Mouse (Mus musculus): ENCODE measurements around the gene Kif19a. TPM values are rescaled to one million over a fixed set of nuclear protein-coding genes. Genes with fewer than 3 reads are reported as not detected.
A peak's percentile ranks its signal among the peaks of the same experiment; 100 is the strongest.

The Kif19a gene
- polyA plus RNA-seq, 1 experiment from 2014 or later: 1.2 TPM

DNA sequence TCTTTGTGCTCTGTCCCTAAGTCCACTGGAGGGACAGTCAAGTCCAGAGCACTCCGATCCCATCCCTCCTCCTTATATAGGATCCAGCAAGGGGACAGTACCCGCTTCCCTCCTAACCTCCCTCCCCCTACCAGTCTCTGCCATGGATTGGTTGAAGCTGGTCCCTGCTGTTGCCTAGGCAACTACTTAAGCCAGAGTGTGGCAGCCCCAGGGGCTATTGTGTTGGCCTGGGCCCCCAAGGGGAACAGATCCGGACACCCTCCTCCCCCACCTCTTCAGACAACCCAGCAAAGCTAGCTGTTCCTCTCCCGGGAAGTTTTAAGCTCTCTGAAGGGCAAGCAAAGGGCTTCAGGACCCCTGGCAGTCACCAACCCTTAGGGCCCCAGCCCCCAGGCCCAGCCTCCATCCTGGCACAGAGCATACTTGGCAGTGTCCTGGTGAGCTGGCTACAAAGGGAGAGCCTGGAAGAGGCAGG, 30.7 kb downstream of the Kif19a start, which contains the start of gene Btbd17:
TSS of gene Btbd17 (minus strand) at position 98 of the 475 bp plus-strand sequence.
- Histone ChIP-seq H3K27me3 (peaks cover 20% of the 10 kb centered on the region), H3K4me2 (peak within 1 kb of the TSS; percentile 91), H3K36me3 (no peaks in the 10 kb centered on the region), H3K4me3 (peak within 1 kb of the TSS; percentile 38), H3K4me1 (replicated peaks) (peaks cover 62% of the 10 kb centered on the region), H3K9me3 (no peaks in the 10 kb centered on the region), H3K9ac (peak within 1 kb of the TSS; percentile 56), H3K27ac (peak within 1 kb of the TSS; percentile 98)
- 0% methylated on average over 4 of the region's 4 CpGs for WGBS
- ATAC-seq (ENCODE audit: low FRiP score): peak; percentile 83

DNA sequence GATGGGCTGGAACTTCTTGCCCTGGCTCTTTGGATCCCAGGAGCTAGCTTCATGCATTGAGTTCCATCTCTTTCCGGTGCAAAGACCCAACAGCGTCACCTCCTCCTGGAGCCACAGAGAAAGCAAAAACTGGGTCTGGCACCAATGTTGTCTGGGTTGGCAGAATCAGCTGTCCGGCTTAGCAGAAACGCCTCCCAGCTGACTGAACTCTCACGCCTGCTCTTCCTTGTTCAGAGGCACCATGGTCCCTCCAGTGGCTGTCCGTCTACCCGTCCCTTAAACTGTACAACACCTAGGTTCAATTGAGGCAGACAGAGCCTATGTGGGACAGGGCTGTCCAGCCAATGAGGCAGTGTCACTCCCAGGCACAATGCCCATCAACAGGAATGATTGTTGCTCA, 32.0 kb downstream of the Kif19a start:
- no peak overlapping the region for H3K4me2 ChIP-seq
- no peaks in the 10 kb centered on the region for H3K9me3 ChIP-seq
- WGBS: 88% methylated on average over 7 of the region's 7 CpGs
- peaks cover 12% of the 10 kb centered on the region; the same call in 1 of the 2 replicates for H3K27me3 ChIP-seq
- peak overlapping the region; percentile 98 for H3K27ac ChIP-seq
- H3K36me3 ChIP-seq: no peaks in the 10 kb centered on the region
- H3K4me3 ChIP-seq: no peak overlapping the region
- ATAC-seq (ENCODE audit: low FRiP score): no peak
- no peak overlapping the region for H3K9ac ChIP-seq
- H3K4me1 ChIP-seq (replicated peaks): peaks cover 51% of the 10 kb centered on the region

DNA sequence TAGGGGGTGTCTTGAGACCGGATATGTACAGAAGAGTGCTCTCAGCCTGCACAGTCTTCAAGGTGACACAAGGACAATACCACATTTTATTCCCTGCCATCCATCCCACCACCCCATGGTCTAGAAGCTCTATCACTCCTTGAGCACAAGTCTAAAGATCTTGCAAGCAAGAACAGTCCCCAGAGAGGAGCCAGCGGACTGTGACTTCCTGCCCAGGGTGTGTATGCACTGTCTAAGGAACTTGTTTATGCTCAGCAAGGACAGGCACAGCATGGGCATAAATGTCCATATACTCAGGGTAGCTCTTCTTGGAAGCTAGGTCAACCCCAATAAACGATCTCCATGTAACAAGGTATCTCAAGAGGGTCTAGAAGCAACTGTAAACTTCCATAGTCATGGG, 32.8 kb downstream of the Kif19a start:
- H3K4me2 ChIP-seq: no peak overlapping the region
- H3K27me3 ChIP-seq: peaks cover 4% of the 10 kb centered on the region; the same call in 1 of the 2 replicates
- WGBS: 90% methylated on average over 3 of the region's 3 CpGs
- peaks cover 50% of the 10 kb centered on the region for H3K4me1 ChIP-seq (replicated peaks)
- H3K27ac ChIP-seq: no peak overlapping the region
- H3K4me3 ChIP-seq: no peak overlapping the region
- H3K9ac ChIP-seq: no peak overlapping the region
- no peak for ATAC-seq (ENCODE audit: low FRiP score)
- no peaks in the 10 kb centered on the region for H3K9me3 ChIP-seq
- H3K36me3 ChIP-seq: no peaks in the 10 kb centered on the region

DNA sequence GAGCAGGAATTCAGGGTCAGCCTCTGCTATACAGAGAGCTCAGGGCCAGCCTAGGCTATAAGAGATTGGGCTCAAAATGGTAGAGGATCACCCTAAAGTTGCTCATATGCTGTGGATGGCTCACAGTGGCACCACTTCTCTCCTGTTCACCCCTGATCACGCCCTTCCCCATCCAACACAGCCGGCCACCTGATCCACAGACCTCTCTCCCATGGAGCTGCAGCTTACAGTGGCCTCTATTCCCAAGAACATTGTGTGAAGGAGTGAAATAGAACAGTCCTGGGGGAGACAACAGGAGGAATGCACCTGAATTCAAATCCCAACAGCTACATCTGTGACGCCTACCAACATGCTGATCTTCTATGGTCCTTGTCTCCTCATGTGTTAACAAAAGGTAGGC, 33.4 kb downstream of the Kif19a start, which contains the start of gene Gpr142:
TSS of gene Gpr142 (plus strand) at position 301 of the 400 bp plus-strand sequence.
- Histone ChIP-seq H3K4me1 (replicated peaks) (peaks cover 49% of the 10 kb centered on the region), H3K4me3 (no peak within 1 kb of the TSS), H3K27me3 (no peaks in the 10 kb centered on the region), H3K4me2 (no peak within 1 kb of the TSS), H3K27ac (no peak within 1 kb of the TSS), H3K9ac (no peak within 1 kb of the TSS), H3K9me3 (no peaks in the 10 kb centered on the region), H3K36me3 (no peaks in the 10 kb centered on the region)
- WGBS: 97% methylated on average over 3 of the region's 3 CpGs
- no peak for ATAC-seq (ENCODE audit: low FRiP score)

DNA sequence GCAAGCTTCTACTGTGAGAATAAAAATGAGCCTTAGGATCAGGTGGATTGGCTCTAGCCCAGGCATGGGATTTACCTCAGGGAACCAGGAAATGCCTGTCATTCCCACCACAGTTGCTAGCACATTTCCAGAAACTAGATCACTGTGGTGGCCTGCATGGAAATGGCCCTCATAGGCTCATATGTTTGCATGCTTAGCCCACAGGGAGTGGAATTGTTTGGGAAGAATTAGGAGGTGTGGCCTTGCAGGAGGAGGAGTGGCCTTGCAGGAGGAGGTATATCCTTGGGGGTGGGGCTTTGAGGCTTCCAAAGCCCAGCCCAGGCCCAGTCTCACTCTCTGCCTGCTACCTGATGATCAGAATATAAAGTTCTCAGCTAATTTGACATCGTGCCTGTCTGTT, 36.7 kb downstream of the Kif19a start:
- Histone ChIP-seq H3K4me1 (replicated peaks) (peaks cover 34% of the 10 kb centered on the region), H3K27me3 (no peaks in the 10 kb centered on the region), H3K4me3 (no peak overlapping the region), H3K4me2 (no peak overlapping the region), H3K9me3 (no peaks in the 10 kb centered on the region), H3K9ac (no peak overlapping the region), H3K36me3 (no peaks in the 10 kb centered on the region), H3K27ac (no peak overlapping the region)
- no peak for ATAC-seq (ENCODE audit: low FRiP score)
- WGBS: 100% methylated on average over 1 of the region's 1 CpGs

DNA sequence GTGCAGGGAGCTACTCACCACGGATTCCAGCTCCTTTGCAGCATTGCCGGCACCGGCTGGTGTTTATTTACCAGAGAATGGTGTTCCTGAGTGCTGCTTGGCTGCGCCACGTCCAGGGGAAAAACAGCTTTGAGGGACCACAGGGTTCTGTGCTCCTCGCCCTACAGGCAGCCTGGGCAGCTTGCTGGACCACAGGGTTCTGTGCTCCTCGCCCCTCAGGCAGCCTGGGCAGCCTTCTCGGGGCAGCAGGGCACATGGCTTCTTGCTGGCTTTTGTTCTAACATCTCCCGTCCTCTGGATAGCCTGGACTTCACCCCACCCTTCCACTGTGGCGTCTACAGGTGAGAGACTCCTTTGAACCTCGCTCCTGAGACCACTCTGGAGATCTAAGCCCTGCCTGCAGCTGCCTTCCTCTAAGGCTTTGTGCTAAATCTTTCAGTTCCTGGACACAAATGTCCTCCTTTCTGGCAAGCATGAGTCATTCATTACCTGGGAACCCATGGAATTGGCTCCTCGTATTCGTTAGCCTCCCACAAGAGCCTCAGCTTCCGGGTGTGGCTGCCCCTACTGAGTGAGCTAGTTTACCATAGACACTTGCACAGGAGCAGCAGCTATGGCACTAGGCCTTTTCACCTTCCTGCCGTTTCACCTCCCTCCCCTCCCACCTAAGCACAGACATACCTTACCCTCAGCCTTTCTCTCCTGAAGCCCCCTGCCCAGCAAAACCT, 37.5 kb downstream of the Kif19a start:
- Histone ChIP-seq H3K4me3 (no peak overlapping the region), H3K27me3 (no peaks in the 10 kb centered on the region), H3K27ac (no peak overlapping the region), H3K36me3 (no peaks in the 10 kb centered on the region), H3K9me3 (no peaks in the 10 kb centered on the region), H3K9ac (peak overlapping the region; percentile 39; the same call in 1 of the 2 replicates), H3K4me2 (no peak overlapping the region), H3K4me1 (replicated peaks) (peaks cover 39% of the 10 kb centered on the region)
- 66% methylated on average over 15 of the region's 15 CpGs for WGBS
- ATAC-seq (ENCODE audit: low FRiP score): no peak

DNA sequence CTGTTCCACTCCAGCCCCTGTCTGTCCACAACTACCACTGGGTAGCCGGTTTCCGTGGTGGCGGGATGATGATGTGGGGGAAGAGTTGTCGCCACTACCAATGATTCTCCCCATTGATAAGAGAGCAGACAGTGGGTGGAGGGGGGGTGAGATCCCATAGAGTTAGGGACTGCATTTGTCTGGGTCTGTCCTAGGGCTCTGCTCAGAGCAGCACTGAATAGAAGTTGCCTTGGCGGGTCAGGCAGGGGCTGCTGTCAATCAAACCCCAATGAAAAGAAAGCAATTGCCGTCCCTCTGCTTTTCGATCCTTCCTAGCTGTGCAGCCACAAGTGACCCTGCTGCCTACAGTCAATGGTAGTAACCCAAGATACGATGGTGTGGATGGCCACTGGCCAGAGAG, 38.8 kb downstream of the Kif19a start:
- Histone ChIP-seq H3K27me3 (no peaks in the 10 kb centered on the region), H3K4me3 (no peak overlapping the region), H3K4me2 (no peak overlapping the region), H3K36me3 (no peaks in the 10 kb centered on the region), H3K4me1 (replicated peaks) (peaks cover 46% of the 10 kb centered on the region), H3K9ac (no peak overlapping the region), H3K9me3 (no peaks in the 10 kb centered on the region), H3K27ac (no peak overlapping the region)
- ATAC-seq (ENCODE audit: low FRiP score): no peak
- 12% methylated on average over 8 of the region's 8 CpGs for WGBS

DNA sequence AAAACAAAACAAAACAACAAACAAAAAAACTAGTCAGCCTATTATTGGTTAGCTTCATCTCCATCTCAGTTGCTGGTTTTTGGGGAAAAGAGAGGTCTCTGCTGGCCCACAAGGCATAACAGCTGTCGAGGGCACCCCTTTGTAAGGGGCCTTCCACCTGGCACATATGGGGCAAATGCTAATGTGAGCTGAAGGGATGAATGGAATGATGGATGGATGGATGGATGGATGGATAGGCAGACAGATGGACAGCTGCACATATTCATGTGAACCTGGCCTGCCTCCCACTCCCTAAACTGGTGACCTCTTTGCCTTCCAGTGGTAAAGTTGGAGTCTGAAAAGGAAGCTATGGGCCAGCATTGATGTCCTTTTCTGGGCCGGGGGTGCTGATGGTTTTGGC, 41.8 kb downstream of the Kif19a start:
- no peaks in the 10 kb centered on the region for H3K36me3 ChIP-seq
- H3K4me1 ChIP-seq (replicated peaks): peaks cover 46% of the 10 kb centered on the region
- no peak overlapping the region for H3K9ac ChIP-seq
- H3K4me2 ChIP-seq: no peak overlapping the region
- no peaks in the 10 kb centered on the region for H3K27me3 ChIP-seq
- no peaks in the 10 kb centered on the region for H3K9me3 ChIP-seq
- WGBS: 17% methylated on average over 2 of the region's 2 CpGs
- no peak overlapping the region for H3K4me3 ChIP-seq
- H3K27ac ChIP-seq: peak overlapping the region; percentile 30; the same call in 1 of the 2 replicates
- no peak for ATAC-seq (ENCODE audit: low FRiP score)

DNA sequence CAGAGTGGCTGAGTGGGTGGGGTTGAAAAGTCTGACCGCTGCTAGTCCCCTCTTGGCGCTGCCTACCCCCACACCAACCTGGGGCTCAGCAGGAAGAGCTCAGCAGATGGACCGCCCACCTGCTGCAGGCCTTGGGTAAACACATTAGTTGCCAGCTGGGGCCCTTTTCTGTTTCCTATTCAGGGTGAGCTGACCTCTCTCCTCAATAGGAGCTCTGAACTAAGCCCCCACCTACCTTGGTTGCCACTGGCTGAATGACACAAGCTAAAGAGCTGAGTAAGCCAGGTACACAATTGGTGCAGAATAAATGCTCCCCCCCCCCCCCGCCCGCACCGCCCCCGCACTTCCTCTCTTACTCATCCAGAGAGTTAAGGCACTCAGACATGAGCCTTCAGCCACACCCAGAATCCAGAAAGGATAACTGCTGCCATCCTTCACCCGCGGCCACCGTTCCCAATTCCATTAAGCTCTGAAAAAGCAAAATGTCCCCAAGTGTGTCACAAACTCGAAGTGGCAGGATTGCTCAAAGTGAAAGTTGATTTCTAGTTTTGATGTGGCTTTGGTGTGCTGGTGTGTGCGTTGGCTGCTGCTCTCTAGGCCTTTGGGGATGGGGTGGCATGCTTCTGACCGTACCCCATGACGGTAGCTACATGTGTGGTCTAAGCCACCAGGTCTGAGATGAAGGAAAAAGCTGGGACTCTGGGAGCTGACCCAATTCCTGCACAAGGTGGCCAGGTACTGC, 42.7 kb downstream of the Kif19a start:
- no peak overlapping the region for H3K9ac ChIP-seq
- 22% methylated on average over 14 of the region's 14 CpGs for WGBS
- H3K9me3 ChIP-seq: no peaks in the 10 kb centered on the region
- no peak overlapping the region for H3K4me3 ChIP-seq
- ATAC-seq (ENCODE audit: low FRiP score): no peak
- H3K4me2 ChIP-seq: no peak overlapping the region
- peak overlapping the region; percentile 30 for H3K27ac ChIP-seq
- no peaks in the 10 kb centered on the region for H3K36me3 ChIP-seq
- peaks cover 41% of the 10 kb centered on the region for H3K4me1 ChIP-seq (replicated peaks)
- no peaks in the 10 kb centered on the region for H3K27me3 ChIP-seq

DNA sequence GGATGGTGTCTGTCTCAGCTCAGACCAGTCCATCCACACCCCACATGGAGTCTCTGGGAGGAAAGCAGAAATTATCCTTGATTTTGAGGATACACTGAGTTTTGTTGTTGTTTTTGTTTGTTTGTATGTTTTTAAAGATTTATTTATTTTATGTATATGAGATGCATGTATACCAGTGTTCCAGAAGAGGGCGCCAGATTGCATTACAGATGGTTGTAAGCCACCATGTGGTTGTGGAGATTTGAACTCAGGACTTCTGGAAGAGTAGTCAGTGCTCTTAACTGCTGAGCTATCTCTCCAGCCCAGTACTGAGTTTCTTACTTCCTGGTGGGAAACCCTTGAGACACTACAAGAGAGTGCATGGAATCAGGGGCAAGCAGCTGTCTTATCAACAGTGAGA, 44.2 kb downstream of the Kif19a start:
- peaks cover 30% of the 10 kb centered on the region for H3K4me1 ChIP-seq (replicated peaks)
- H3K36me3 ChIP-seq: no peaks in the 10 kb centered on the region
- 87% methylated on average over 1 of the region's 1 CpGs for WGBS
- H3K4me3 ChIP-seq: no peak overlapping the region
- H3K27ac ChIP-seq: no peak overlapping the region
- no peak overlapping the region for H3K9ac ChIP-seq
- H3K9me3 ChIP-seq: no peaks in the 10 kb centered on the region
- H3K4me2 ChIP-seq: no peak overlapping the region
- no peaks in the 10 kb centered on the region for H3K27me3 ChIP-seq
- no peak for ATAC-seq (ENCODE audit: low FRiP score)

DNA sequence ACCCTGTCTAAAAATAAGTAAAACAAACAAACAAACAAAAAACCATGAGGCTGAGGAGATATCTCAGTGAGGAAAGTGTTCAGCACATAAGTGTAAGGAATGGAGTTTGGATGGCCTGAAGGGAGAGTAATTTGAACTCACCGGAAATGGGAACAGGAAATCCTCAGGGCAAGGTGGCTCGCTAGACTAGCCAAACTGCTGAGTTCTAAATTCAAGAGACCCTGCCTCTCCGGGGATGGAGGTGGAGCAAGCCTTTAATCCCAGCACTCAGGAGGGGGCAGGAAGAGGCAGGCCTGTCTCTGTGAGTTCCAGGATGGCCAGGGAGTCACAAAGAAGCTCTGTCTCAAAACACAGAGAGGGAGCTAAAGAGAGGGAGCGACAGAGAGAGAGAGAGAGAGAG, 45.2 kb downstream of the Kif19a start:
- 25% methylated on average over 4 of the region's 4 CpGs for WGBS
- Histone ChIP-seq H3K9ac (no peak overlapping the region), H3K27me3 (no peaks in the 10 kb centered on the region), H3K9me3 (no peaks in the 10 kb centered on the region), H3K4me3 (no peak overlapping the region), H3K27ac (no peak overlapping the region), H3K4me1 (replicated peaks) (peaks cover 28% of the 10 kb centered on the region), H3K4me2 (no peak overlapping the region), H3K36me3 (no peaks in the 10 kb centered on the region)
- ATAC-seq (ENCODE audit: low FRiP score): no peak

DNA sequence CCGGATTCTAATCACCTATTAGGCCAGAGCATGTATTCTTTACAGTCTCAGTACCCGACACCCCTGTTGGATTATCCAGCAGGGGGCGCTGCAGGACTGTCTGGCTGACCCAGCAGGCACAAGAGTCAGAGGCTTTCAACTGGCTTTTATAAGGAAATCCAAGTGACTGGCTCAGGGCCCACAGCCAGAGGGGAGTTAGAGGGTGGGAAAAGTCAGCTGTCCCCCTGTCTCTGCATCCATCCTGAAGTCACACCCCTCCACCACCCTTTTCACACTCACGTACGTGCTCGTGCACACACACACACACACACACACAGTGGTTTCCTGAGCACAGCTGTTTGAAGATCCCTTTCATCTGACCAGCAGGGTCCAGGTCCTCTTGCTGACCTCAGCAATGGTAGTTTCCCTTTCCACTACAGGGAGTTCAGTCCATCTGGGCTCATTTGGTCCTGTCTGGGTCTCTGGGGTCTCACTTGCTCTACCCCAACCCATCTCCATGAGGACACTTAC, 47.6 kb downstream of the Kif19a start:
- Histone ChIP-seq H3K4me3 (no peak overlapping the region), H3K4me1 (replicated peaks) (peaks cover 10% of the 10 kb centered on the region; the same call in 1 of the 2 replicates), H3K9me3 (no peaks in the 10 kb centered on the region), H3K4me2 (no peak overlapping the region), H3K27ac (no peak overlapping the region), H3K27me3 (0 out of 2 replicates have a peak, but pooled peaks cover 5% of the 10 kb centered on the region), H3K36me3 (no peaks in the 10 kb centered on the region), H3K9ac (0 out of 2 replicates have a peak overlapping the region, but pooled peaks have one; percentile 19)
- peak; percentile 17; the same call in 1 of the 2 replicates for ATAC-seq (ENCODE audit: low FRiP score)
- 8% methylated on average over 6 of the region's 6 CpGs for WGBS
